Mouse (Mus musculus): ENCODE data around the gene Tor1a. TPM values are rescaled to one million over a fixed set of nuclear protein-coding genes. Genes with fewer than 3 reads are reported as not detected.

Tor1a gene
- polyA plus RNA-seq, 1 experiment from 2014 or later, result 78.8 TPM

DNA sequence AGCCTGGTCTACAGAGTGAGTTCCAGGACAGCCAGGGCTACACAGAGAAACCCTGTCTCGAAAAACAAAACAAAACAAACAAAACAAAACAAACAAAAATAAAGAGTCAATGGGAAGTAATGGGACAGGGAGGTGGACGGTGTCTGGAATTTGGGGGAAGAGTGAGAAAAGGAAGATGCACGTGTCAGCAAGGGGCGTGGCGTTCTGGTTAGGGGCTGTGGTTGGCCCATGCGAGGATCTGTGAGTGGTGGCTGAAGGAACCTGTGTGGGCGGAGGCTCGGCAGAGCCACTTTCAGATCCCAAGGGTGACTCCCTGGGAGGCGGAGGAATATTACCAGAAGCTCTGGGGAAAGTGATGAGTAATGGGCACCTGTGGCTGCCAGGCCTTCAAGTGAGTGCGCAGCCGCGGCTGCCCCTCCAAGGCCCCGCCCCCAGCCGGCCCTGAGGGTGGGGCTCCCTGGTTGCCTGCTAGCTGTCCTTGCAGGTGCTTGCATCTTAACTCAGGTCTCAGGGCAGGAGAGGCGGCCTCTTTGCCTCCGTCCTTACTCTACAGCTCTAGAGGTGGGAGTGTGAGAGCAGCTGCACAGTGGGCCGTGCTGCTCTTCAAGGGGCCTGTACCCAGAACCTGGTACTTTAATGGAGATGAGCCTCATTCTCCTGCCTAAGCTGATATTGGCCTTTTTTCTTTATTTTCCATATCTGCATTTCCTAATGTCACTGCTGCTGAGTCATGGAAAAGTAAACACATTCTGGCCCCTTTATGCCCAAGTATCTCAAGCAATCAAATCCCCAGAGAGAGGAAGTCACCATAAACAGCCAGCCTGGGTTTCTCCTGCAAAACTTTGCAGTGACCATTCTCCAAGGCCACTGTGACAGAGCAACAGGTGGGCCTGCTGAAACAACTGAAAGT, 17.6 kb upstream of the Tor1a start:
- Histone ChIP-seq H3K27ac (peak overlapping the region; percentile 71), H3K9me3 (no peaks in the 10 kb centered on the region), H3K4me3 (replicated peaks) (no peak overlapping the region), H3K4me1 (replicated peaks) (peaks cover 27% of the 10 kb centered on the region), H3K4me2 (replicated peaks) (peak overlapping the region; percentile 46), H3K27me3 (replicated peaks) (no peaks in the 10 kb centered on the region), H3K36me3 (no peaks in the 10 kb centered on the region), H3K9ac (no peak overlapping the region)
- ATAC-seq, result peak; percentile 40
- 16% methylated on average over 17 of the region's 17 CpGs for WGBS

- Histone ChIP-seq H3K9me3 (no peaks in the 10 kb centered on the region), H3K36me3 (no peaks in the 10 kb centered on the region; the same call in 1 of the 2 replicates), H3K9ac (no peak overlapping the region), H3K4me3 (replicated peaks) (peak overlapping the region; percentile 74), H3K4me1 (replicated peaks) (peaks cover 27% of the 10 kb centered on the region), H3K27ac (no peak overlapping the region), H3K4me2 (replicated peaks) (peak overlapping the region; percentile 75), H3K27me3 (replicated peaks) (no peaks in the 10 kb centered on the region)
- no peak for ATAC-seq
- 45% methylated on average over 7 of the region's 7 CpGs for WGBS
These were observed 15.3 kb upstream of the Tor1a start for GRCm38 (mm10) chr2:30983024-30983423.

DNA sequence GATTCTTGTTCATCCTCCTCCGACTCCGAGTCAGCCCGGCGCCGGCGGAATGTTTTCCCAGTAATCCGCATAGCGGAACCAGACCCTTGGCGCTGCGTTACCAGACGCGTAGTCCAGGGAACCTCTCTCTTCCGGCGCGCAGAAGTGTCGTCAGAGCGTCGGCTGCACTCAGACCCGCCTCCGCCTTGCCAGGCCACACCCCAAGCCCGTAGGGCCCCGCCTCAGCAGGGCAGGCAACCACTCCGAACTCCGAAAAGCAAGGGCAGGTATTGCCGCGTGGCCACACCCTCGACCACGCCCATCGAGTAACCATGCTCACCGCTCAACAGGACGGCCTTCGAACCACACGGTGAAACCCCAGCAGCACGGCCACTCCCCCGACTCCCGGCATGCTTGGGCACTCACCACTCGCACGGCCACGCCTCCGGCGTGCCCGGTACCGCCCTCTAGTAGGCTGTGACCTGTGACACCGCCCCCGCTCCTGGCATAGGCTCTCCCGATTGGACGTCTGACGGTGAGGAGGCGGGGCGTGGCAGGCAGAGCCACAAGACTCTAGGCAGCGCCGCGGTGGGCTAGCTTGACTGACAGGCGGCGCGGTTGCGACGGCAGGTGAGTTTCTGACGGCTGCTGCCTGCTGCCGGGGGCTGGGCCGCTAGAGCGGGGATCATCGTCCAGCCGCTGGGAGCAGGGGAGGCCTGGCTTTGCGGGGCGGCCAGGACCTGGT, 14.2 kb upstream of the Tor1a start, which contains the start of the genes BC005624 and Usp20:
TSS of gene BC005624 (minus strand) at position 412 of the 724 bp plus-strand sequence.
TSS of gene Usp20 (plus strand) at position 490 of the 724 bp plus-strand sequence.
- under 1% methylated on average over 66 of the region's 66 CpGs for WGBS
- H3K4me1 ChIP-seq (replicated peaks), result peaks cover 27% of the 10 kb centered on the region
- no peaks in the 10 kb centered on the region for H3K9me3 ChIP-seq
- H3K4me2 ChIP-seq (replicated peaks), result peak within 1 kb of the TSS; percentile 75
- H3K4me3 ChIP-seq (replicated peaks), result peak within 1 kb of the TSS; percentile 74
- H3K9ac ChIP-seq, result peak within 1 kb of the TSS; percentile 65
- no peaks in the 10 kb centered on the region for H3K27me3 ChIP-seq (replicated peaks)
- H3K27ac ChIP-seq, result no peak within 1 kb of the TSS; the same call in 1 of the 2 replicates
- peaks cover 7% of the 10 kb centered on the region for H3K36me3 ChIP-seq
- ATAC-seq, result peak; percentile 98

- Histone ChIP-seq H3K9me3 (no peaks in the 10 kb centered on the region), H3K27ac (peak overlapping the region; percentile 82; the same call in 1 of the 2 replicates), H3K4me3 (replicated peaks) (peak overlapping the region; percentile 84), H3K9ac (peak overlapping the region; percentile 82), H3K36me3 (peaks cover 18% of the 10 kb centered on the region; the same call in 1 of the 2 replicates), H3K4me1 (replicated peaks) (peaks cover 15% of the 10 kb centered on the region), H3K4me2 (replicated peaks) (peak overlapping the region; percentile 89), H3K27me3 (replicated peaks) (no peaks in the 10 kb centered on the region)
- no peak for ATAC-seq
- 18% methylated on average over 16 of the region's 16 CpGs for WGBS
These were observed 907 bp downstream of the Tor1a start for GRCm38 (mm10) chr2:30966826-30967225.

DNA sequence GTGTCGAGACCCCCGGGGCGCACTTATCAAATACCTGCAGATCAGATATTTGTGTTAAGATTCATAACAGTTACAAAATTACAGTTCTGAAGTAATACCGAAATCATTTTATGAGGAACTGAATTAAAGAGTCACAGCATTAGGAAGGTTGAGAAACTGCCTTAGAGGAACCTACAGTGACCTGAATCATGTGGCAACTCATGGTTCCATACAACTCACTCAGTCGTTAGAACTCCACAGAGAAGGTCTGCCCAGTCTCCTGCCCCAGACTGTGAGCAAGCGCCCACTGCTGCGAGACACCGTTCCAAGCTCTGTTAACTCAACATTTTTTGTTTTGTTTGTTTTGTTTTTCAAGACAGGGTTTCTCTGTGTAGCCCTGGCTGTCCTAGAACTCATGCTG, 2.1 kb downstream of the Tor1a start:
- H3K4me3 ChIP-seq (replicated peaks), result no peak overlapping the region
- H3K27ac ChIP-seq, result no peak overlapping the region
- H3K27me3 ChIP-seq (replicated peaks), result no peaks in the 10 kb centered on the region
- no peaks in the 10 kb centered on the region for H3K9me3 ChIP-seq
- 89% methylated on average over 8 of the region's 8 CpGs for WGBS
- no peak for ATAC-seq
- peaks cover 15% of the 10 kb centered on the region for H3K4me1 ChIP-seq (replicated peaks)
- no peak overlapping the region for H3K9ac ChIP-seq
- peaks cover 25% of the 10 kb centered on the region for H3K36me3 ChIP-seq
- H3K4me2 ChIP-seq (replicated peaks), result 0 out of 2 replicates have a peak overlapping the region, but pooled peaks have one; percentile 89

GRCm38 (mm10) chr2:30962570-30963254, 5.0 kb downstream of the Tor1a start:
- Histone ChIP-seq H3K27me3 (replicated peaks) (no peaks in the 10 kb centered on the region), H3K9me3 (no peaks in the 10 kb centered on the region), H3K4me3 (replicated peaks) (no peak overlapping the region), H3K4me2 (replicated peaks) (no peak overlapping the region), H3K27ac (no peak overlapping the region), H3K9ac (no peak overlapping the region), H3K36me3 (peaks cover 41% of the 10 kb centered on the region), H3K4me1 (replicated peaks) (peaks cover 15% of the 10 kb centered on the region)
- ATAC-seq, result no peak
- 78% methylated on average over 11 of the region's 11 CpGs for WGBS

- 56% methylated on average over 5 of the region's 5 CpGs for WGBS
- Histone ChIP-seq H3K4me3 (replicated peaks) (no peak overlapping the region), H3K4me1 (replicated peaks) (peaks cover 7% of the 10 kb centered on the region; the same call in 1 of the 2 replicates), H3K9ac (no peak overlapping the region), H3K9me3 (no peaks in the 10 kb centered on the region), H3K36me3 (peaks cover 59% of the 10 kb centered on the region), H3K27me3 (replicated peaks) (no peaks in the 10 kb centered on the region), H3K4me2 (replicated peaks) (no peak overlapping the region), H3K27ac (no peak overlapping the region)
- ATAC-seq, result no peak
These were observed 7.9 kb downstream of the Tor1a start for GRCm38 (mm10) chr2:30959856-30960255.

DNA sequence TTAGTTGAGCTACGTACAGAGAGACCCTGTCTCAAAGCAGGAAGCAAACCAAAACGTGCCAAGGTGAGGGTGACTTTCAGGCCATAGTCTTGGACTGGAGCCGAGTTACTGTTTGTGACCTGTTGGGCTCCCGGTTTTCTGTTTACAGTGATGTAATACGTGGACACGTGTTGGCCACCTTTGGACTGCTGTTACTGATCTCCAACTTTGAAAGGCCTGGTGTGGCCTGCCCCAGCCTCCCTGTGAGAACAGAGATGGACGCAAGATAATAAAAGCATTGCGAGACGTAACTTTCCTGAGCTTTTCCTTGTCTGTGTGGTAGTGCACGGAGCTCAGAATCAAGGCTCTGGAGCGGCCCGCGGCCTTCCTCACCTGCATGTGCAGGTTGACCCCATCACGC, 9.0 kb downstream of the Tor1a start:
- Histone ChIP-seq H3K36me3 (peaks cover 52% of the 10 kb centered on the region), H3K4me2 (replicated peaks) (no peak overlapping the region), H3K9ac (no peak overlapping the region), H3K4me1 (replicated peaks) (peaks cover 17% of the 10 kb centered on the region), H3K27me3 (replicated peaks) (no peaks in the 10 kb centered on the region), H3K27ac (no peak overlapping the region), H3K4me3 (replicated peaks) (no peak overlapping the region), H3K9me3 (no peaks in the 10 kb centered on the region)
- ATAC-seq, result no peak; the same call in 1 of the 2 replicates
- WGBS, result 81% methylated on average over 14 of the region's 14 CpGs

GRCm38 (mm10) chr2:30957511-30957910, 10.2 kb downstream of the Tor1a start:
- Histone ChIP-seq H3K4me3 (replicated peaks) (no peak overlapping the region), H3K4me2 (replicated peaks) (no peak overlapping the region), H3K36me3 (peaks cover 42% of the 10 kb centered on the region), H3K9ac (no peak overlapping the region), H3K4me1 (replicated peaks) (peaks cover 19% of the 10 kb centered on the region), H3K27ac (no peak overlapping the region), H3K27me3 (replicated peaks) (no peaks in the 10 kb centered on the region), H3K9me3 (no peaks in the 10 kb centered on the region)
- no peak for ATAC-seq
- 85% methylated on average over 4 of the region's 4 CpGs for WGBS

DNA sequence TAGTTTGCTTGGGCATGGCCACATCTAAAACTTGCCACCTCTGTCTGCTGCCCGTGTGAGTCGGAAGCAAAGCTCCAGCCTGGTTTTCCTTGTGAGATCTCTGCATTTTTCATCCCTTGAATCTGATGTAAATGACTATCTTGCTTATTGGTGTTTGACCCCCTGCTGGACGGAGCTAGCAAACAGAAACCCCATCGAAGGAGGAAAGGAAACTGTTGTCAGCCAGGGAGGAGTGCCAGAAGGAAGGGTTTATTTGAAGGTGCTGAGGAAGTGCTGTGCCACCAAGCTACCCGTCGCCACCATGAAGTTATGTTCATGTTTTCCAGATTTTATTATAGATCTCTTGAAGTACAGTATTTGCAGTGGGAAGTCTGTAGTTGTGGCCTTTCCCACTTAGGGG, 12.9 kb downstream of the Tor1a start:
- Histone ChIP-seq H3K4me3 (replicated peaks) (no peak overlapping the region), H3K9ac (0 out of 2 replicates have a peak overlapping the region, but pooled peaks have one; percentile 8)

GRCm38 (mm10) chr2:30952824-30953490, 14.8 kb downstream of the Tor1a start, which contains the start of gene Tor1b:
Gene Tor1b (plus strand): TSS chr2:30952959.
- peak; percentile 95 for ATAC-seq
- Histone ChIP-seq H3K27ac (peak within 1 kb of the TSS; percentile 82), H3K4me1 (replicated peaks) (peaks cover 19% of the 10 kb centered on the region), H3K36me3 (peaks cover 18% of the 10 kb centered on the region), H3K9me3 (no peaks in the 10 kb centered on the region), H3K27me3 (replicated peaks) (no peaks in the 10 kb centered on the region), H3K4me3 (replicated peaks) (peak within 1 kb of the TSS; percentile 81), H3K4me2 (replicated peaks) (peak within 1 kb of the TSS; percentile 84), H3K9ac (peak within 1 kb of the TSS; percentile 92)
- WGBS, result under 1% methylated on average over 59 of the region's 60 CpGs

More for the DNA sequence above, 12.9 kb downstream of the Tor1a start:
- peaks cover 19% of the 10 kb centered on the region for H3K4me1 ChIP-seq (replicated peaks)
- no peaks in the 10 kb centered on the region for H3K9me3 ChIP-seq
- H3K27ac ChIP-seq, result no peak overlapping the region
- 60% methylated on average over 6 of the region's 6 CpGs for WGBS
- ATAC-seq, result no peak
- H3K4me2 ChIP-seq (replicated peaks), result peak overlapping the region; percentile 84
- peaks cover 32% of the 10 kb centered on the region for H3K36me3 ChIP-seq
- no peaks in the 10 kb centered on the region for H3K27me3 ChIP-seq (replicated peaks)

Data from intestine, embryonic 15.5 days (tissue).